Mouse (Mus musculus): ENCODE data around the gene Mettl5.

DNA sequence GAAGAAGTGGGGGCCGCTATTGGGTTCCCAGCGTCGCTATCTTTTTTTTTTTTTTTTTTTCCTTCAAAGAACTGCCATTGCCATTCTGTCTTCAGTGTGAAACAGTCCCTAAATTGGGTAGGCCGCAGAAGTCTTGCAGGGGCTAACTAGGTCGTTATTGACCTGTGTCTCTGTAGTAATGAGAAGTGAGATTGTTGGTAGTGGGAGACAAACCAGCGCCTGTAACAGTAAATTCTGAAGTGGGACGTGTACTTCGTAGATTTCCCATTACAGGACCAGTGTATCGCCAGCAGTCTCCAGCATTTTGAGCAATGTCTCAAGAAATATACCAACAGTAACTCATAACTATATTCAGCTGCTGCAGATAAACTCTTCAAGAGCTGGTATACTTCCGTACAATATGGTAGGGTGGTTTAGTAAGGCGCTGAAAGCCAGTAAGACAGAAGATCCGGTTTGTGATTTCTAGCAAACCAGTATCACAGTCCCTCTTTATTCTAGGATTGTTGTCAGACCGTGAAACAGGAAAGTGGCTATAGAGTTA, 23.2 kb downstream of the Mettl5 start:
- TF ChIP-seq POLR2A (IDR thresholded peaks at IDR 0.05; ENCODE audit: insufficient read depth, low read depth, low read length) (no peak), CTCF (IDR thresholded peaks at IDR 0.05; ENCODE audit: insufficient read depth, low read depth, low read length) (no peak)

Data from olfactory bulb, adult 2 months (tissue).